Mouse (Mus musculus) yolk sac, embryonic 10.5 days (tissue): ENCODE measurements around the gene Mpp2.

ENCODE experiments used
- DNase-seq: peaks from one replicate; pipeline ENCODE4 v3.0.0-alpha.2; 2017; ENCODE audit warnings: low spot score

Mpp2 gene

GRCm38 (mm10) chr11:102070426-102070825 lies 17.9 kb downstream of the Mpp2 start:
- DNase-seq: no peak

GRCm38 (mm10) chr11:102069633-102070032 lies 18.7 kb downstream of the Mpp2 start:
- no peak for DNase-seq

- no peak for DNase-seq
Observed at GRCm38 (mm10) chr11:102068969-102069368, 19.3 kb downstream of the Mpp2 start.

DNA sequence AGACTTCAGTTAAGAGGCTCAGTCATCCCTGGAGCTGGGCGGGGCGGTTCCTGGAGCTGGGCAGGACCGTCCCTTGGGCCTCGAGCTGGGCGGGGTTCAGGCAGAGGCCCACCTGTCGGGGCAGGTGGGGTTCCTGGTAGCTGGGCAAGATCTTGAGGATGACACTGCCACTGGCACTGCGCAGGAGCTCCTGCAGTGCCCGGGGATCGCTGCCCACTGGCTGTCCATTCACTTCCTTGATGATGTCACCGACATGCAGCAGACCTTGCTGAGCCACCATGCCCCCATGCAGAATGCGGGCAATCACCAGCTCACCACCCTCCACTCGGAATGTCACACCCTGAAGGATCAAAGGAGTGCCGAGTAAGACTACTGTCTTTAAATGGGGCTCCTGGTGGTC lies 25.2 kb downstream of the Mpp2 start:
- DNase-seq: no peak

- DNase-seq: no peak
Observed at GRCm38 (mm10) chr11:102061941-102062473, 26.3 kb downstream of the Mpp2 start.

GRCm38 (mm10) chr11:102061236-102061940 lies 26.9 kb downstream of the Mpp2 start:
- peak; percentile 62 for DNase-seq

DNA sequence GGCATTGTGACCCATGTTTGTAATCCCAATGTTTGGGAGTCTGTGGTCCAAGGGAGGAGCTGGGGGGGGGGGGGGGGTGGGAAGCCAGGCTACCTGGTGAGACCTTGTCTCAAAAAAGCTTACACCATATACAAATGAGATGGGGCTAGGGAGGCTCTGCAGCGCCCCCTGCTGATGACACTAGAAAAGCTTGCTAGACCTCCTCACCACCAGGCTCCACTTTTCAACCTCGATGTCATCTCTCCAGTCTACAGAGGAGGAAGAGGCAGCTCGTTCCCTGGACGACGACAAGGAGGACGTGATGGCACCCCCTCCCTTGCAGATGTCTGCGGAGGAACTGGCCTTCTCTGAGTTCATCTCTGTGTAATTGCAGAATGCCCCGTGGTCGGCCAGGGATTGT lies 34.5 kb downstream of the Mpp2 start:
- no peak for DNase-seq

DNA sequence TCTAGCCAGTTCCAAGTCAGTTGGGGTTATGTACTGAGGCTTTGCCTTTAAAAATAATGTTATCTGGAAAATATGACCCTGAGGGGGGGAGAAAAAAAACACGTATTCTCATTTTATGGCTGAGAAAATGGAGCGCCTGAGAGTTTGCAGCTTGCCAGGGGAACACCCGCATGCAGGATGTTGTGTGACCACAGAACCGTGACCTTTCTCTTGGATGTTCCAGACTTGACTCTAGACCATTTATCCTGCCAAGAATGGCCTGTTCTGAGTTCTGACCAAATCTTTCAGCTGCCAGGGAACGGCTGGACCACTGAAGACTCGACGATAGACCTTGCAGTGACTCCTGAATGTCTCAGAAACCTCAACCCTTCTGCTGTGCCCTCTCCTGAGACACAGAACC lies 35.1 kb downstream of the Mpp2 start:
- DNase-seq: no peak

GRCm38 (mm10) chr11:102052697-102053096 lies 35.6 kb downstream of the Mpp2 start:
- no peak for DNase-seq

DNA sequence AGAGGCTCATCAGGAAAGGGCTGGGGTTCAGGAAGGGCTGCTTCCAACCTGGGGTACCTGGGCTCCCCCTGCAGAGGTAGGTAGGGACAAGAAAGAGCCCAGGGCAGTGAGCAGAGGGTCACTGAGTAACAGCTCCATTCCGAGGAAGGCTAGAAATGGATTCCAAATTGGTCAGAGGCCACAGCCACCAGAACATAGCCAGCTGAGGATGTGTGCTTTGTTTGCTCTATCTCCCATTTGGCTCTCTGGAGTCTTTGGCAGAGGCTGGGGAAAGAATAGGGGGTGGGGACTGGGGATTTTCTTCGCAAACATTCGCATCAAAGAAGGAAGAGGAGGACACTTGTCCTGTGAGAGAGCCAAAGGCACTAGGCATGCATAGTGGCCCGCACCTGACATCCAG lies 36.4 kb downstream of the Mpp2 start:
- DNase-seq: no peak

GRCm38 (mm10) chr11:102051541-102051940 lies 36.8 kb downstream of the Mpp2 start:
- no peak for DNase-seq

DNA sequence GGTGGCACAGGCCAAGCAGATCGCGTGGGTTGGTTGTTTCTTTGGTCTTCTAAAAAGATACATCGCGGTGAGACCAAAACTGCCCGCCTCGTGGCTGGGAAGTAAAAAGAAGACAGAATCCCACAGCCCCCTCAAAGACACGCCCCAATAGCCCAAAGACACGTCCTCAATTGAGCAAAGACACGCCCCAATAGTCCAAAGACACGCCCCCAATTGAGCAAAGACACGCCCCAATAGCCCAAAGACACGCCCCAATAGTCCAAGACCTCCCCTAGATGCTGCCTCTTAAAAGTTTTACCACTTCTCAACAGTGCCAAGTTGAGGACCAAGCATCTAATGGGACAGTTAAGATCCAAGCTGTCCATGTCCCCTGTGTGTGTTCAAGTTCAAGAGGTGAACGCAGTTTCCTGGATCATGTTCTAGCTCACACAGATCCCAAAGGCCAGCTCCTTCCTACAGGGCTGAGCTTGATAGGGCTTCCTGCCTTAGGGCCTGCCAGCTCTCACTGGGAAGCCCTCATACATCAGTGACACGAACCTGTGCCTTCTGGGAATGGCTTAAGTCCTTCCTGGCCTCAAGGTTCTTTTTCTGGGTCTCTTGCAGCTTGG lies 38.3 kb downstream of the Mpp2 start:
- DNase-seq: no peak

DNA sequence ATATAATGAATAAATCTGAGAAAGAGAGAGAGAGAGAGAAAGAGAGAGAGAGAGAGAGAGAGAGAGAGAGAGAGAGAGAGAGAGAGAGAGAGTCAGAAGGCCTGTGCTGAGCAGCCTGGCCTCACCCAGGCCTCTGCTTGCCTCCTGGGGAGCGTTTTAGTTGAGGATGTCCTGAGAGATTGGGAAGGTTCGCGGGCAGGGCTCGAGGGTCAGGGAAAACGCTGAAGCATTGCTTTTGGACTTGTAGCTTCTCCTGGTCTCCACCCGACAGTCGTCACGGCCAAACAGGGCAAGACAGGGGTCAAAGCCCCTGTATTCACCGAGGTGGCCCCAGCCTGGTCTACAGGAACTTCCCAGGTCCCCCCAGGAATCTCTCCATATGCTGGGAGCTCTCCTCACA lies 41.7 kb downstream of the Mpp2 start:
- no peak for DNase-seq

DNA sequence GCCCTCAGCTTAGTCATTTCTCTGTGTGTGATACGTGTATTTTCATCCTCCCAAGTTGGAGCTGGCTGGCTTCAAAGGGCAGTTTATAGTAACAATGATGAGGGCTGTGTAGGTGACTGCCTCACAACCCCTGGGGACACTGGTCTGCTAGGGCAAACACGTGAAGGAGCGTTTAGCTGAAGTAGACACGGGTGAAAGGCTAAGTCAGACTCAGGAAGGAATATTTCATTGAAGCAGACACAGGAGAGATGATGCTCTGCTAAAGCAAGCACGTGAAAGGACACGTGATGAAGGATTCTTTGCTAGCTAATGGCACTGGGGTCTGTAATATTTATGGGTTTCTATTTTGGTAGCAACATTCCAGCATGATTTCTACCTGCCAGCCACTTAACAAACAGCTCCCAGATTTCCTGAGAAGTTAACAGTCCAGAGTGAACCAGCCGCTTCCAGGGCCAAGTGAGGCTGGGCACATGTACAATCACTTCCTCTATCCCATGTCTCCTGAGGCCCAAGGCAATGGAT lies 43.6 kb downstream of the Mpp2 start:
- no peak for DNase-seq

- no peak for DNase-seq
Observed at GRCm38 (mm10) chr11:102043381-102043780, 44.9 kb downstream of the Mpp2 start.

DNA sequence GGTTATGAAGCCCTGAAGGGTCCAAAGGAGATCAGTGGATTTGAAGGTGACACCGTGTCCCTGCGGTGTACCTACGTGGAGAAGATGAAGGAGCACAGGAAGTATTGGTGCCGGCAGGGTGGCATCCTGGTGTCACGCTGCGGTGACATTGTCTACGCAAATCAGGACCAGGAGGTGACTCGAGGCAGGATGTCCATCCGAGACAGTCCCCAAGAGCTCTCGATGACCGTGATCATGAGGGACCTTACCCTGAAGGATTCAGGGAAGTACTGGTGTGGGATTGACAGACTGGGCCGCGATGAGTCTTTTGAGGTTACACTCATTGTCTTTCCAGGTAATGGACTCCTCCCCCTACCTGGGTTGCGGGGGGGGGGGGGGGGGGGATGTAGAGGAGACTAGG lies 45.3 kb downstream of the Mpp2 start:
- DNase-seq: no peak

- DNase-seq: no peak
Observed at GRCm38 (mm10) chr11:102041350-102041949, 46.9 kb downstream of the Mpp2 start, which contains the start of gene Cd300lg. Gene Cd300lg, plus strand, starts transcription at chr11:102041509.

- DNase-seq: no peak
Observed at GRCm38 (mm10) chr11:102040646-102041045, 47.7 kb downstream of the Mpp2 start.

DNA sequence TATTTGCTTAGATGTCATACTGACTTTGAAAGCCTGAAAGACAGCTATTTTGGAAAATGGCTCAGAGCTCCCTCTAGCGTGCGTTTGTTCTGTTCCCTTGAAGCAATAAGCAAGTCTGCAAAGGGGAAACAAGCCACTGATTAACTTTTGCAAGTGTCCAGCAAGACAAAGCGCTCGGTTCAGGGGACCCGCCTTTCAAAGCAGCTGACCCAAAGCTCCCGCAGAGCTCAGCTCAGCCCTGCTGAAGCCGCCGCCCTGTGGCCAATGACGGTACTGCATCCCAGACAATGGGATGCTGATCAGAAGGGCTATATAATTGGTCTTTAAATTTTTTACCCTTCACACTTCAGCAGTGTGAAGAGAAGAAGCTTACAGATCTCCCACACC lies 48.2 kb downstream of the Mpp2 start:
- DNase-seq: peak; percentile 86

- DNase-seq: no peak
Observed at GRCm38 (mm10) chr11:102039487-102040137, 48.7 kb downstream of the Mpp2 start.

GRCm38 (mm10) chr11:102037789-102038188 lies 50.5 kb downstream of the Mpp2 start:
- DNase-seq: no peak

GRCm38 (mm10) chr11:102036336-102036735 lies 52.0 kb downstream of the Mpp2 start:
- no peak for DNase-seq
